Mouse (Mus musculus): ENCODE results near the gene Bms1. TPM values are rescaled to one million over a fixed set of nuclear protein-coding genes. Genes with fewer than 3 reads are reported as not detected.

Gene Bms1
- polyA plus RNA-seq, 1 experiment from 2014 or later = 35.7 TPM

DNA sequence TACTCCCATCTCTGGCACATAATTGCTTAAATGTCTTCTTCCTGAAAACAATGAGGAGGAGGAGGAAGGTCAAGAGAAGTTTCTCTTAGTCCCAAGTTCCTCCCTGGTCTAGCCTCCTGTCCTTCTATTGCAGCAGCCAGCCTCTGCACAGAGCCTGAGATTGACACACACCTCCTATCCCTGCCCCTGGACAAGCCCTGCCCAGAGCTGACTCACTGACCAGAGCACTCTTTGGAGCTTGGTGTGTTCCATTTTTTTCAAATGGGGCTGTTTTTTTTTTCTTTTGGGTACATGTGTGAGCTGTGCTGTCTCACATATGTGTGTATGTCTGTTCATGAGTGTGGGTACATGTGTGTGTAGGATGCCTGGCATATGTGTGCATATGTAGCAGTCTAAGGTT is 53.5 kb downstream of the Bms1 start:
- Histone ChIP-seq H3K27ac (no peak overlapping the region), H3K4me1 (no peaks in the 10 kb centered on the region), H3K4me3 (no peak overlapping the region), H3K36me3 (no peaks in the 10 kb centered on the region), H3K9me3 (0 out of 2 replicates have a peak, but pooled peaks cover 4% of the 10 kb centered on the region), H3K4me2 (no peak overlapping the region), H3K27me3 (no peaks in the 10 kb centered on the region), H3K9ac (no peak overlapping the region)
- no peak for ATAC-seq (ENCODE audit: insufficient number of reproducible peaks, insufficient read depth, low FRiP score, low TSS enrichment, low read depth)

- Histone ChIP-seq H3K9ac (no peak overlapping the region), H3K4me3 (no peak overlapping the region), H3K9me3 (no peaks in the 10 kb centered on the region), H3K36me3 (no peaks in the 10 kb centered on the region), H3K27me3 (peaks cover 8% of the 10 kb centered on the region), H3K4me2 (no peak overlapping the region), H3K27ac (no peak overlapping the region), H3K4me1 (peaks cover 11% of the 10 kb centered on the region; the same call in 1 of the 2 replicates)
- no peak for ATAC-seq (ENCODE audit: insufficient number of reproducible peaks, insufficient read depth, low FRiP score, low TSS enrichment, low read depth)
- WGBS = 64% methylated on average over 12 of the region's 12 CpGs
These were observed 68.9 kb downstream of the Bms1 start for GRCm38 (mm10) chr6:118350342-118350741.

- no peak overlapping the region for H3K9ac ChIP-seq
- no peak overlapping the region for H3K4me3 ChIP-seq
- H3K27me3 ChIP-seq = peaks cover 12% of the 10 kb centered on the region
- peaks cover 11% of the 10 kb centered on the region; the same call in 1 of the 2 replicates for H3K4me1 ChIP-seq
- H3K27ac ChIP-seq = no peak overlapping the region
- ATAC-seq (ENCODE audit: insufficient number of reproducible peaks, insufficient read depth, low FRiP score, low TSS enrichment, low read depth) = no peak
- no peak overlapping the region for H3K4me2 ChIP-seq
- WGBS = 72% methylated on average over 3 of the region's 3 CpGs
- no peaks in the 10 kb centered on the region for H3K36me3 ChIP-seq
- no peaks in the 10 kb centered on the region for H3K9me3 ChIP-seq
These were observed 71.1 kb downstream of the Bms1 start for GRCm38 (mm10) chr6:118348186-118348585.

- no peaks in the 10 kb centered on the region for H3K9me3 ChIP-seq
- H3K4me2 ChIP-seq = no peak overlapping the region
- H3K4me1 ChIP-seq = peaks cover 11% of the 10 kb centered on the region; the same call in 1 of the 2 replicates
- H3K4me3 ChIP-seq = no peak overlapping the region
- H3K36me3 ChIP-seq = no peaks in the 10 kb centered on the region
- no peak for ATAC-seq (ENCODE audit: insufficient number of reproducible peaks, insufficient read depth, low FRiP score, low TSS enrichment, low read depth)
- peaks cover 8% of the 10 kb centered on the region for H3K27me3 ChIP-seq
- H3K9ac ChIP-seq = no peak overlapping the region
- 86% methylated on average over 8 of the region's 8 CpGs for WGBS
- H3K27ac ChIP-seq = no peak overlapping the region
These were observed 72.0 kb downstream of the Bms1 start for GRCm38 (mm10) chr6:118347291-118347690.

DNA sequence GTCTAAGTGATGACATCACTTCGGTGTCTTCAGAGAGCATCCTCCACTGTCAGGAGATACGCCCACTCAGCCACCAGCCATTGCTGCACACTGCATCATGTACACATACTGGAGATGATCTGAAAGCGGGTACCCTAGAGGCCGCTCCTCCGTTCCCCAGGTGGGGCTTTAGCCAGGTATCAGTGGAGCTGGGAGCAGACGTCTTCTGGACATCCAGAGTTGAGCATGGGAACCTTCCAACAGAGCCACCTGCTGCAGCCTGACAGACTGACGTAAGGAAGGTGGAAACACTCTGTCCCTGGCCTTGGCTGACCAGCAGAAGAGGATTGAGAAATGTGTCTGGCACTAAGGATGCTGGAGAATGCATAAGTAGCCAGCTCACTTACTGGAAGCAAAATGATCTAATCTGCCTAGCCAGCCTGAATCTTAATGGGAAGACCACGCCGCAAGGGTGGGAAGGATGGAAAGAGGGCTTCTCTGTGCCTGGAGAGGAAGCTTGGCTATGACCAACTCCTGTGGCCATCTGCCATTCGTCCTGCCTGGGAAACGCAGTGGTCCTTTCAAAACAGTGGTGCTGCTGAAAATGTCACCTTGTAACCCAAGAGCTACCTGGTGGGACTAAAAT is 77.3 kb downstream of the Bms1 start:
- 86% methylated on average over 11 of the region's 11 CpGs for WGBS
- H3K27ac ChIP-seq = no peak overlapping the region
- no peak overlapping the region for H3K4me2 ChIP-seq
- peaks cover 5% of the 10 kb centered on the region; the same call in 1 of the 2 replicates for H3K27me3 ChIP-seq
- no peak for ATAC-seq (ENCODE audit: insufficient number of reproducible peaks, insufficient read depth, low FRiP score, low TSS enrichment, low read depth)
- no peaks in the 10 kb centered on the region for H3K9me3 ChIP-seq
- H3K9ac ChIP-seq = no peak overlapping the region
- no peaks in the 10 kb centered on the region for H3K36me3 ChIP-seq
- no peak overlapping the region for H3K4me3 ChIP-seq
- H3K4me1 ChIP-seq = peaks cover 11% of the 10 kb centered on the region

- Histone ChIP-seq H3K9me3 (no peaks in the 10 kb centered on the region), H3K4me2 (no peak overlapping the region), H3K4me3 (no peak overlapping the region), H3K36me3 (no peaks in the 10 kb centered on the region), H3K4me1 (peaks cover 17% of the 10 kb centered on the region), H3K27ac (no peak overlapping the region), H3K9ac (no peak overlapping the region), H3K27me3 (no peaks in the 10 kb centered on the region)
- no peak for ATAC-seq (ENCODE audit: insufficient number of reproducible peaks, insufficient read depth, low FRiP score, low TSS enrichment, low read depth)
- 78% methylated on average over 5 of the region's 5 CpGs for WGBS
These were observed 81.6 kb downstream of the Bms1 start for GRCm38 (mm10) chr6:118337660-118338059.

GRCm38 (mm10) chr6:118336541-118337480 is 82.5 kb downstream of the Bms1 start:
- H3K4me1 ChIP-seq = peaks cover 17% of the 10 kb centered on the region

GRCm38 (mm10) chr6:118335934-118336450 is 83.3 kb downstream of the Bms1 start:
- WGBS = 70% methylated on average over 5 of the region's 5 CpGs
- ATAC-seq (ENCODE audit: insufficient number of reproducible peaks, insufficient read depth, low FRiP score, low TSS enrichment, low read depth) = no peak; the same call in 1 of the 2 replicates

More at GRCm38 (mm10) chr6:118336541-118337480, 82.5 kb downstream of the Bms1 start:
- Histone ChIP-seq H3K9me3 (no peaks in the 10 kb centered on the region), H3K4me3 (no peak overlapping the region), H3K27me3 (no peaks in the 10 kb centered on the region), H3K4me2 (no peak overlapping the region), H3K27ac (peak overlapping the region; percentile 23; the same call in 1 of the 2 replicates), H3K9ac (no peak overlapping the region), H3K36me3 (no peaks in the 10 kb centered on the region)
- ATAC-seq (ENCODE audit: insufficient number of reproducible peaks, insufficient read depth, low FRiP score, low TSS enrichment, low read depth) = no peak
- WGBS = 68% methylated on average over 14 of the region's 14 CpGs

DNA sequence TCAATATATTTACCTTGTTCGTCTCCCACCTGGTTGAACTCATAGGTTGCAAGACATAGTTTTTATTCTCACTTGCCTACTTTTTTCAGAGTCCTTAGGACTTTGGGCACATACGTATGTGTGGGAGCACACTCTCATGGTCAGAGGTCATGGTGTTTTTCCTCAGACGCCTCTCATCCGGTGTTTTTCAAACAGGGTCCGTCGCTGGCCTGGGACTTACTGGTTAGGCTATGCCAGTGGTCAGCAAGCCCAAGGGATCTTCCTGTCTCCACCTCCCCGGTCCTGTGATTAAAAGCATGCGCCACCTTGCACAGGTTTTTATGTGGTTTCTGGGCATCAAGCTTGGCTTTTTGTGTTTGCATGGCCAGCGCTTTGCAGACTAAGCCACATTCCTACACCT is 85.4 kb downstream of the Bms1 start:
- no peaks in the 10 kb centered on the region for H3K36me3 ChIP-seq
- H3K9ac ChIP-seq = no peak overlapping the region
- ATAC-seq (ENCODE audit: insufficient number of reproducible peaks, insufficient read depth, low FRiP score, low TSS enrichment, low read depth) = no peak
- H3K4me3 ChIP-seq = no peak overlapping the region
- peaks cover 17% of the 10 kb centered on the region for H3K4me1 ChIP-seq
- no peaks in the 10 kb centered on the region for H3K27me3 ChIP-seq
- no peaks in the 10 kb centered on the region for H3K9me3 ChIP-seq
- H3K27ac ChIP-seq = no peak overlapping the region
- H3K4me2 ChIP-seq = no peak overlapping the region
- WGBS = 87% methylated on average over 9 of the region's 9 CpGs

More at GRCm38 (mm10) chr6:118335934-118336450, 83.3 kb downstream of the Bms1 start:
- no peaks in the 10 kb centered on the region for H3K36me3 ChIP-seq
- no peak overlapping the region for H3K9ac ChIP-seq
- H3K27me3 ChIP-seq = no peaks in the 10 kb centered on the region
- no peak overlapping the region for H3K4me3 ChIP-seq
- H3K27ac ChIP-seq = peak overlapping the region; percentile 23; the same call in 1 of the 2 replicates
- H3K4me1 ChIP-seq = peaks cover 17% of the 10 kb centered on the region
- no peak overlapping the region for H3K4me2 ChIP-seq
- H3K9me3 ChIP-seq = no peaks in the 10 kb centered on the region

Data from embryonic facial prominence, embryonic 13.5 days (tissue).